8 mouse cellular contexts compared by ENCODE assay signal in the genomic region with DNA sequence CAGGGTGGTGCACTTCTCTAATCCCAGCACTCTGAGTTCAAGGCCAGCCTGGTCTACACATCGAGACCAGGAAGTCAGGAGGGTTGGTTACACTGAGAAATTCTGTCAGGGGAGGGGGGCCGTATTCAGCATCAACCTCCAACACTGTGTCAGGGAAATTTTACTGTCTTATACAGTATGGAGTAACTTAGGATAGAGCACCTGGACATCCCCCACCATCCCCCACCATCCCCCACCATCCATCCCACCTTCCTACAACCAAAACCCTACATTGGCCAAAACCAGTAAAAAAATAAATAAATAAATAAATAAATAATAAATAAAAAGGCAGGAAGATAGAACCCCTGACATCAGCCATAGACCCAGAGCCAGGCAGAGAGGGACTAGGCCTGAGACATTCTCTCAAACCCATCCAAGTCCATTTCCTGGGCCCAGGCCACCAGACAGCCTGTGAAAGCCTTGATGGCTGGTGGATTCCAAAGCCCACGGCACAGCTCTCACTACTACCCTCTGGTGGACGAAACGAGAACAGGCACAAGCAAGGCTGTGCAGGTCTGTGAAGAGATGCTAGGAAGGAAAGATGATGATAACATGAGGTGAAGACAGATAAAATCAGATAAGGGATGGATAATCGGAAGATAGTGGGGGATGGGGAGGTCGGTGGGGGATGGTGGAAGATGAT. TPM values are rescaled to one million over a fixed set of nuclear protein-coding genes. Genes with fewer than 3 reads are reported as not detected.
DNase-seq lines count a peak whose midpoint lies in the region; ATAC-seq and TF ChIP-seq lines count a peak whose summit lies in the region.

No protein-coding gene starts in this region.

- no peak overlapping the region for H3K4me2 ChIP-seq in intestine, embryonic 16.5 days (ENCODE audit: low read depth, low read length)
- H3K4me2 ChIP-seq in midbrain, postnatal 0 days (ENCODE audit: low read depth, low read length, poor library complexity, severe bottlenecking): no peak overlapping the region

- intact Hi-C loops in left cerebral cortex, postnatal 4 days (cut with DNase I): loop anchor here (5.0 kb wide), 1 partner anchor 52 kb away; no protein-coding TSS in a partner anchor

- ATAC-seq in intestine, embryonic 16.5 days: peak; percentile 70
- ATAC-seq in midbrain, postnatal 0 days (ENCODE audit: low FRiP score): no peak

- WGBS in intestine, embryonic 16.5 days: 29% methylated on average over 7 of the region's 7 CpGs
- 33% methylated on average over 7 of the region's 7 CpGs for WGBS in midbrain, postnatal 0 days

- peak; percentile 95 for TF ChIP-seq CTCF in midbrain, postnatal 0 days (IDR thresholded peaks at IDR 0.05)

- H3K27ac ChIP-seq in intestine, embryonic 16.5 days (ENCODE audit: low read length): no peak overlapping the region
- H3K27ac ChIP-seq in midbrain, postnatal 0 days (ENCODE audit: low read depth, low read length): no peak overlapping the region

- H3K9me3 ChIP-seq in intestine, embryonic 16.5 days (ENCODE audit: control insufficient read depth, low read length): no peaks in the 10 kb centered on the region
- no peaks in the 10 kb centered on the region for H3K9me3 ChIP-seq in midbrain, postnatal 0 days (ENCODE audit: low read length)

- H3K36me3 ChIP-seq in intestine, embryonic 16.5 days (ENCODE audit: control insufficient read depth, insufficient read depth, low read length): no peaks in the 10 kb centered on the region
- no peaks in the 10 kb centered on the region for H3K36me3 ChIP-seq in midbrain, postnatal 0 days (ENCODE audit: insufficient read depth, low read length)
- no peaks in the 10 kb centered on the region for H3K36me3 ChIP-seq in splenic B cell, adult 2 months (ENCODE audit: control insufficient read depth, insufficient read depth, low read length, poor library complexity, severe bottlenecking)

- no peak overlapping the region for H3K4me3 ChIP-seq in intestine, embryonic 16.5 days (ENCODE audit: low read length)
- no peak overlapping the region for H3K4me3 ChIP-seq in midbrain, postnatal 0 days (ENCODE audit: low read depth, low read length)

- no peaks in the 10 kb centered on the region for H3K27me3 ChIP-seq in intestine, embryonic 16.5 days (replicated peaks; ENCODE audit: control insufficient read depth, insufficient read depth, low read length)
- no peaks in the 10 kb centered on the region for H3K27me3 ChIP-seq in midbrain, postnatal 0 days (ENCODE audit: insufficient read depth, low read length)
- no peaks in the 10 kb centered on the region for H3K27me3 ChIP-seq in splenic B cell, adult 2 months (ENCODE audit: control insufficient read depth, insufficient read depth, low read length, poor library complexity, severe bottlenecking)

- no peak overlapping the region for H3K9ac ChIP-seq in intestine, embryonic 16.5 days (ENCODE audit: low read depth, low read length)
- H3K9ac ChIP-seq in midbrain, postnatal 0 days (replicated peaks; ENCODE audit: low read length, poor library complexity, severe bottlenecking): no peak overlapping the region

- no peaks in the 10 kb centered on the region for H3K4me1 ChIP-seq in intestine, embryonic 16.5 days (ENCODE audit: control insufficient read depth, insufficient read depth, low read length)
- H3K4me1 ChIP-seq in midbrain, postnatal 0 days (ENCODE audit: insufficient read depth, low read length): peaks cover 1% of the 10 kb centered on the region; the same call in 1 of the 2 replicates

- DNase-seq in urinary bladder, adult 18-20 months (ENCODE audit: low spot score in 2 of 2): peak; percentile 45 to 46
- no peak for DNase-seq in urinary bladder, adult 2 months (ENCODE audit: low spot score)
- DNase-seq in cerebellum, postnatal 10 days: peak; percentile 94 to 97
- DNase-seq in gastrocnemius, adult 18-20 months (ENCODE audit: low spot score): peak; percentile 83
- DNase-seq in left cerebral cortex, postnatal 4 days: peak; percentile 86
- DNase-seq in midbrain, postnatal 0 days (ENCODE audit: low spot score): peak; percentile 77
- peak; percentile 85 for DNase-seq in splenic B cell, adult 2 months (ENCODE audit: low read depth, low spot score)

RNA-seq across cellular contexts. Expression of gene Odf3l2, which starts 3.7 kb away (rescaled TPM):
- polyA plus RNA-seq in urinary bladder, adult 2 months (2012; rRNA removed): not detected in 2 replicates
- 100 to 1,000 TPM in 1 of 2 experiments, 10 to 100 TPM in 1; 42.1 to 178 TPM for total RNA-seq in gastrocnemius, adult 18-20 months (2021)
- polyA plus RNA-seq in intestine, embryonic 16.5 days (2015; fragmentation: Nextera tagmentation; extraction: Ambion mirVana): not detected in 2 replicates
- total RNA-seq in left cerebral cortex, postnatal 4 days (2021): under 1 TPM; 0.38 to 0.40 TPM
- total RNA-seq in midbrain, postnatal 0 days (2014; rRNA removed): 2.3 TPM in 1 of 2 replicates, not detected in the other
- polyA plus RNA-seq in midbrain, postnatal 0 days (2015; fragmentation: Nextera tagmentation; extraction: Ambion mirVana): 1.6 and 2.1 TPM in 2 replicates

RNA-seq across cellular contexts. Expression of gene Shc2, which starts 11.5 kb away (rescaled TPM):
- 7.4 and 7.6 TPM in 2 replicates for polyA plus RNA-seq in urinary bladder, adult 2 months (2012; rRNA removed)
- 10 to 100 TPM in 1 of 2 experiments, 1 to 10 TPM in 1; 7.5 to 10.0 TPM for total RNA-seq in gastrocnemius, adult 18-20 months (2021)
- 1.1 and 2.5 TPM in 2 replicates for polyA plus RNA-seq in intestine, embryonic 16.5 days (2015; fragmentation: Nextera tagmentation; extraction: Ambion mirVana)
- total RNA-seq in left cerebral cortex, postnatal 4 days (2021): 10 to 100 TPM; 46.0 to 49.8 TPM
- 74.5 and 78.2 TPM in 2 replicates for total RNA-seq in midbrain, postnatal 0 days (2014; rRNA removed)
- polyA plus RNA-seq in midbrain, postnatal 0 days (2015; fragmentation: Nextera tagmentation; extraction: Ambion mirVana): 25.9 and 26.2 TPM in 2 replicates

RNA-seq across cellular contexts. Expression of gene Madcam1, which starts 15.1 kb away (rescaled TPM):
- not detected in 2 replicates for polyA plus RNA-seq in urinary bladder, adult 2 months (2012; rRNA removed)
- not detected for total RNA-seq in gastrocnemius, adult 18-20 months (2021)
- 27.4 and 31.8 TPM in 2 replicates for polyA plus RNA-seq in intestine, embryonic 16.5 days (2015; fragmentation: Nextera tagmentation; extraction: Ambion mirVana)
- total RNA-seq in left cerebral cortex, postnatal 4 days (2021): under 1 TPM; 0.72 to 0.84 TPM
- total RNA-seq in midbrain, postnatal 0 days (2014; rRNA removed): 1.7 and 1.9 TPM in 2 replicates
- 1.3 and 1.6 TPM in 2 replicates for polyA plus RNA-seq in midbrain, postnatal 0 days (2015; fragmentation: Nextera tagmentation; extraction: Ambion mirVana)

RNA-seq across cellular contexts. Expression of gene Tpgs1, which starts 20.0 kb away (rescaled TPM):
- 29.1 and 33.7 TPM in 2 replicates for polyA plus RNA-seq in urinary bladder, adult 2 months (2012; rRNA removed)
- total RNA-seq in gastrocnemius, adult 18-20 months (2021): 10 to 100 TPM; 19.1 to 19.7 TPM
- polyA plus RNA-seq in intestine, embryonic 16.5 days (2015; fragmentation: Nextera tagmentation; extraction: Ambion mirVana): 56.8 and 64.4 TPM in 2 replicates
- total RNA-seq in left cerebral cortex, postnatal 4 days (2021): 10 to 100 TPM; 57.0 to 59.9 TPM
- 80.9 and 85.9 TPM in 2 replicates for total RNA-seq in midbrain, postnatal 0 days (2014; rRNA removed)
- 139 and 146 TPM in 2 replicates for polyA plus RNA-seq in midbrain, postnatal 0 days (2015; fragmentation: Nextera tagmentation; extraction: Ambion mirVana)

RNA-seq across cellular contexts. Expression of gene Cdc34, which starts 32.8 kb away (rescaled TPM):
- polyA plus RNA-seq in urinary bladder, adult 2 months (2012; rRNA removed): 60.6 and 70.0 TPM in 2 replicates
- total RNA-seq in gastrocnemius, adult 18-20 months (2021): 100 to 1,000 TPM; 388 to 419 TPM
- polyA plus RNA-seq in intestine, embryonic 16.5 days (2015; fragmentation: Nextera tagmentation; extraction: Ambion mirVana): 120 and 128 TPM in 2 replicates
- 10 to 100 TPM; 59.6 to 61.5 TPM for total RNA-seq in left cerebral cortex, postnatal 4 days (2021)
- total RNA-seq in midbrain, postnatal 0 days (2014; rRNA removed): 65.8 and 99.4 TPM in 2 replicates
- 72.5 and 75.2 TPM in 2 replicates for polyA plus RNA-seq in midbrain, postnatal 0 days (2015; fragmentation: Nextera tagmentation; extraction: Ambion mirVana)

Comparison
In these comparisons a context has a peak if more than half of its experiments do, and no peak if none do; other contexts are left out.
1. RNA of gene Odf3l2, which starts 3.7 kb away (total RNA-seq): 42.1 to 178 TPM in gastrocnemius, adult 18-20 months; 0.38 to 0.40 TPM in left cerebral cortex, postnatal 4 days and 2.3 TPM in midbrain, postnatal 0 days; every median in the first group is over 10 times any median in the second.